Mouse (Mus musculus) neural tube, embryonic 14.5 days (tissue): ENCODE measurements around the gene Lekr1. TPM values are rescaled to one million over a fixed set of nuclear protein-coding genes. Genes with fewer than 3 reads are reported as not detected.

Experiments used
- ATAC-seq: fragments of 200-750 bp; cut with Nextera tagmentation; 2 replicates; pipeline ENCODE4 v1.8.0; 2017; ENCODE audit warnings: low read depth, mild to moderate bottlenecking, moderate TSS enrichment, moderate library complexity
- H3K27ac ChIP-seq: fragments of 300-500 bp; sonication (generic); 2 replicates; pipeline ENCODE4 v1.5.1; 2014; ENCODE audit warnings: low read depth, mild to moderate bottlenecking, control low read depth, low read length, moderate library complexity, mixed read lengths
- H3K27me3 ChIP-seq: fragments of 300-500 bp; sonication (generic); 2 replicates; pipeline ENCODE4 v1.6.1; 2014; ENCODE audit warnings: low read length; ENCODE audit not compliant: control insufficient read depth, insufficient read depth
- H3K36me3 ChIP-seq: fragments of 300-500 bp; sonication (generic); 2 replicates; pipeline ENCODE4 v1.6.1; 2014; ENCODE audit warnings: low read length, mixed read lengths; ENCODE audit not compliant: control insufficient read depth, insufficient read depth
- H3K4me1 ChIP-seq: fragments of 300-500 bp; sonication (generic); 2 replicates; pipeline ENCODE4 v1.6.1; 2014; ENCODE audit warnings: low read length; ENCODE audit not compliant: control insufficient read depth, insufficient read depth
- H3K4me2 ChIP-seq: fragments of 300-500 bp; sonication (generic); 2 replicates; pipeline ENCODE4 v1.6.1; 2014; ENCODE audit warnings: mild to moderate bottlenecking, low read depth, low read length, control low read depth
- H3K4me3 ChIP-seq: fragments of 300-500 bp; sonication (generic); 2 replicates; pipeline ENCODE4 v1.5.1; 2014; ENCODE audit warnings: low read depth, low read length, control low read depth, mixed read lengths
- H3K9ac ChIP-seq: fragments of 300-500 bp; sonication (generic); replicated peaks from 2 replicates; pipeline ENCODE4 v1.6.1; 2014; ENCODE audit warnings: low read depth, mild to moderate bottlenecking, control low read depth, low read length, mixed read lengths
- H3K9me3 ChIP-seq: fragments of 300-500 bp; sonication (generic); 2 replicates; pipeline ENCODE4 v1.6.1; 2016; ENCODE audit warnings: low read length; ENCODE audit not compliant: control insufficient read depth
- whole genome bisulfite sequencing: fragments of 180-500 bp; shearing (Covaris S2); extraction: QIAGEN DNeasy Blood & Tissue Kit; methylation state at CpG from one replicate; pipeline ENCODE4 v1.1.7; 2014; 5-methylcytosine and 5-hydroxymethylcytosine counted together
- polyA plus RNA-seq: library from polyadenylated mRNA; unstranded; fragments of >200 nt; fragmentation: Nextera tagmentation; extraction: Ambion mirVana; gene quantifications from 2 replicates; pipeline ENCODE4 v1.2.1, GENCODE M21; 2014

Lekr1 gene
- polyA plus RNA-seq, 1 experiment from 2014 or later, result 11.1 TPM

DNA sequence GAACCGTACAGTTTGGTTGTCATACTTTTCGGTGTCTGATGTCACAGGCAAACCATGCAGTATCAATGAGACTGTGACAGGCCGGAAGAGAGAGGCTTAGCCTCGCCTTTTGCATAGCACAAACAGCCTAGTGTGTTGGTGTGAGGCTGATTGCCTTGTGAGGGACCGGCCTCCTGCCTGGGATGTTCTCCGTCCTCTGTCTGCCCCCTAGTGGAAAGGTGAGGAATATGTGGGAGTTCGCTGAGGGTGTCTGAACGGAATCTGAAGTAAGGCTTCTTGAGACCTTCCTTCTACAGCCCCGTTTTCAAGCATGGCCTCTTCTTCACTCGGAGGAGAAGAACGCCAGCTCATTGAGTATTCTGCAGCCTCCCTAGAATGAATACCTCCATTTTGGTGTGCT, 197.3 kb downstream of the Lekr1 start:
- no peak overlapping the region for H3K4me2 ChIP-seq
- H3K27ac ChIP-seq, result no peak overlapping the region
- ATAC-seq, result peak; percentile 95
- 3% methylated on average over 11 of the region's 11 CpGs for WGBS
- no peaks in the 10 kb centered on the region for H3K4me1 ChIP-seq
- H3K36me3 ChIP-seq, result no peaks in the 10 kb centered on the region
- H3K9ac ChIP-seq, result no peak overlapping the region
- no peak overlapping the region for H3K4me3 ChIP-seq
- no peaks in the 10 kb centered on the region for H3K27me3 ChIP-seq
- H3K9me3 ChIP-seq, result no peaks in the 10 kb centered on the region

DNA sequence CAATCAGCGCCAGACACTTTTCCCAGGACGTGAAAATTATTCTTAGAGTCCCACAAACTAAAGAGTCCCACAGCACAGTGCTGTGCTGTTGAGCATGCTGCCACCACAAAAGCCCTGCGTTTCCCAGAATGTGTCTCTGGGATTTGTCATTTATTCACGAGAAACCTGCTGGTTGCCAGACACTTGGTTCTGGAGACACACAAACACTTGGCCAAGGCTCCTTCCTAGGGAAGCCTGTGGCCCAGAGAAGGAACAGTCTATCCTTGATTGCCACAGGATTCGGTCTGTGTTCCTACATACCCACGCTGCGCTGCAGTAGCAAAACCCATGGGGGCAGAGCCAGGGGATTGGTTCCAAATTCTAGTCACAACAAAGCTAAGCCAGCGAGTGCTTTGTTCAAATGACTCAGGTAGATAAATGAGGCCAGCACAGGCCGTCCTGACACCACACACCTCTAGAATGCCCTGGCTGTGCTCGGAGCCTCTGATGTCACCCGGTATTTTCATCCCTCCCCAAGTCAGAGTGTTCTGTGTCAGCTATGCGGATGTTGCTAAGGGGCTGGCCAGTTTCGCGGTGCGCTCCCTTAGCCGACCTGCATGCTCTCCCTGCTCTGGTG, 197.8 kb downstream of the Lekr1 start:
- H3K4me1 ChIP-seq, result no peaks in the 10 kb centered on the region
- no peaks in the 10 kb centered on the region for H3K36me3 ChIP-seq
- no peak overlapping the region for H3K4me2 ChIP-seq
- no peak for ATAC-seq
- H3K9me3 ChIP-seq, result no peaks in the 10 kb centered on the region
- no peak overlapping the region for H3K27ac ChIP-seq
- no peak overlapping the region for H3K4me3 ChIP-seq
- no peak overlapping the region for H3K9ac ChIP-seq
- 69% methylated on average over 16 of the region's 16 CpGs for WGBS
- H3K27me3 ChIP-seq, result no peaks in the 10 kb centered on the region

DNA sequence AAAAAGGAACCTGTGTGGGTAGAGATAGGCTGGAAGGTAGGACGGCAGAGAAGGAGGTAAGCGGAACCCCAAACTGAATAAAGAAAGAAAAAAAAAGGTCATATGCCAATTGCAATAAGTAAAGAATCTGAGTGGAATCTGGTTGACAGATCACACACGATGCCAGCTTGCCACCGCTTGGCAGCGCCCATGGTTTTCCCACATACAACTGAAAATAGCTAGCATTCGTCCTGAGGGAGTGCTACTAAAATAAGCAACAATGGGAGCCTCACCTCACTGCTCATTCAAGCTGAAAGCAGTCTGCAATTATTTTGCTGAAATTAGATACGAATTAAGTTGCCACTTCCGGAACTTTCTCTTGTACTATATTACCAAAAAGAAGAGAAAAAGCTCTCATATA, 202.9 kb downstream of the Lekr1 start:
- no peak overlapping the region for H3K4me3 ChIP-seq
- no peaks in the 10 kb centered on the region for H3K36me3 ChIP-seq
- H3K9ac ChIP-seq, result no peak overlapping the region
- no peak overlapping the region for H3K27ac ChIP-seq
- H3K4me2 ChIP-seq, result no peak overlapping the region
- H3K27me3 ChIP-seq, result no peaks in the 10 kb centered on the region
- 75% methylated on average over 8 of the region's 8 CpGs for WGBS
- ATAC-seq, result no peak
- H3K9me3 ChIP-seq, result no peaks in the 10 kb centered on the region
- peaks cover 12% of the 10 kb centered on the region for H3K4me1 ChIP-seq

DNA sequence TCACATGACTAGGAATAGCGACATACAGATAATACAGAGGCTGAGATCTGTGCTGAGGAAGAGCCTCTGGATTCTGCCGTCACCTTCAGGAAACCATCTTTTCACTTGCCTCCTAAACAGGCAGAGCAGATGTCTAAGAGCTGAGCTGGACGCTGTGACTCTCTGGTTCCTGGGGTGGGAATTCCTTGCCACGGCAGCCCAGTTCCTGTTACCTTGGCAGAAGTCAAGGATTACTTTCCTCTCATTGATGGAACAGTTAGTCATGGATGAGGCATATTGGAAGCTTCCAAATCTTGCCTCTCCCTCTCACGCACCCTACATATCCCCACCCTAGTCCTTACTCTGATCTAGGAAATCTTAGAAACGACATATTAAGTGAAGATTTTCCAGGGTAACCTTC, 203.7 kb downstream of the Lekr1 start:
- Histone ChIP-seq H3K4me1 (peaks cover 12% of the 10 kb centered on the region), H3K9me3 (no peaks in the 10 kb centered on the region), H3K27ac (no peak overlapping the region), H3K4me3 (no peak overlapping the region), H3K36me3 (no peaks in the 10 kb centered on the region), H3K4me2 (no peak overlapping the region), H3K27me3 (no peaks in the 10 kb centered on the region), H3K9ac (no peak overlapping the region)
- 83% methylated on average over 6 of the region's 6 CpGs for WGBS
- no peak for ATAC-seq

DNA sequence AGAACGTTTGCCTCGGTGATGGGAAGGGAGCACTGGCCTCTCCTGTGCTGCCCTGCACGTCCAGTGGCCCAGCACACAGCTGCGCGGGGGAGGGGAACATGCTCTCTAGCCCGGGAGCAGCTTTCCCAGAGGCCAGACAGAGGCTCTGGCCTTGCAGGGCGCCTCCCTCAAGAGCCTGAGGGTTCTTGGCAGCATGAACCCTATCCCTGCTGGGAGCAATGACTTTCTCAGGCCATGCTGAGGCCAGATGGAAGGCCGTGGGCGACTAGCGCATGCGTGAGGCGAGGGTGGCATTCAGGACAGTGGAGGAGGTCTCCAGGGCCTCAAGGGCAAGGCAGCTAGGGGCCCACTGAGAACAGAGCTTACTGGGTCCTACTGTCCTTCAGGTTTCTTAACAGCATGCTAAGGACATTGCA, 205.2 kb downstream of the Lekr1 start:
- no peaks in the 10 kb centered on the region for H3K36me3 ChIP-seq
- no peak overlapping the region for H3K4me2 ChIP-seq
- peak; percentile 87 for ATAC-seq
- no peak overlapping the region for H3K27ac ChIP-seq
- no peak overlapping the region for H3K9ac ChIP-seq
- no peak overlapping the region for H3K4me3 ChIP-seq
- H3K9me3 ChIP-seq, result no peaks in the 10 kb centered on the region
- WGBS, result 3% methylated on average over 12 of the region's 12 CpGs
- H3K27me3 ChIP-seq, result no peaks in the 10 kb centered on the region
- peaks cover 12% of the 10 kb centered on the region for H3K4me1 ChIP-seq

DNA sequence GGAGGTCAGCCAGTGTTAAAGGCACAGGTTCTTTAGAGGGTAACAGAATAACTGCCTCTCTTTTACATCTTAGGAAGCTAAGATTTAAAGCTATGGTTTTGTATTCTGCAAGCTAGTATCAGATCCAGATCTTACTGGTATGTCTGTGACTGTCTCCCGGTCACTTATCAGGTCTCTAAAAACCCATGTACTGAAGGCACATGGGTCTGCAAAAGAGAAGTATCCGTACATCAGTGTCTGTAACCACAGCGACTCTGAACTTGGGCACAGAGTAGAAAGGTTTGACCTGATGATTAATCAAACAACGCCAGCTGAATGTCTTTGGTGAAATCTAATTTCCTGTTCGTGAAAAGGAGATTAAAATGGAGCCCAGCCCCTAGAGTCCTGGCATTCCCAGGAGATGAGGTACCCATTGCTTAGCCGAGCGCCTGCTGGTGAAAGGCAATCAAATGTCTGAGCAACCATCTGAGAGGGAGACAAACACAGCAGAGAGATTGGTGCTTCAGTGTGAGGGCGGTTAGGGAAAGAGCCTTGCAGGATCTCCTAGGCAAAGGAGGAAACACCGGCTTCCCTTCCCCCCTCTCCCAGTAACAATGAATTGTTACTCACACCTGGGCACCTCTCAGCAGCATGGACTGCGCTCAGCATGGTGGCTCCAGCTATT, 205.7 kb downstream of the Lekr1 start:
- H3K4me1 ChIP-seq, result peaks cover 12% of the 10 kb centered on the region
- no peak overlapping the region for H3K9ac ChIP-seq
- H3K4me2 ChIP-seq, result no peak overlapping the region
- no peak overlapping the region for H3K4me3 ChIP-seq
- H3K36me3 ChIP-seq, result no peaks in the 10 kb centered on the region
- ATAC-seq, result peak; percentile 41
- no peaks in the 10 kb centered on the region for H3K9me3 ChIP-seq
- 29% methylated on average over 10 of the region's 10 CpGs for WGBS
- no peak overlapping the region for H3K27ac ChIP-seq
- no peaks in the 10 kb centered on the region for H3K27me3 ChIP-seq

DNA sequence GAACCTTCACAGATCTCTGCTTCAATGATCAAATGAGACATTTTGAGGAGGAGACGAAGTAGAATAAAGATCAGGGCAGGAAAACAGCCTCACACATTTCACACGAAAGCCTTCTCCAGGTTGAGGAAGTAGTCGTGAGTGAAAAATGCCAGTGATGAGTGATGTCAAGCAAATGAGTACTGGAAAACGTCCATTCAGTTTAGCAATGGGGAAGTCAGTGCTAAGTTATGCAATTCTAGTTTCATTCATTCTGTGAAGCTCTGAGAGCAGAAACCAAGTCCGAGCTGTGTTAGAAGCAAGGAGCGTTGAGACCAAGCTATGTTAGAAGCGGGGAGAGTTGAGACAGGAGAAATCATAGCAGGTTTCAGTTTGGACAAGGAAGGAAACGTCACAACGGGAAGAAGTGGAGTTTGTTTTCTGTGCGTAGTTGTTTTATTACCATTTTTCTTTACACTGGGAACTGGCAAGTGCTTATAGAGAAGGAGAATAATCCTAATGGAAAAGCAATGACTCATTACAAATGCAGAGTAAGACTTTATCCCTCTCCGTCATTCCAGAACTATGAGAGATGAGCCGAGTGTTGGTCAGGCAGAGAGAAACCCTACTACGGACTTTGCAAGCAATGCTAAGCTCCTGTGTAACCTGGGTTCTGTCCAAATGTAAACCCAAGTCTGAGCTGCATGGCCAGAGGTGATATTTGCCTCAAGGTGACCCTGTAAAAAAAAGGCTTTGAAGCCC, 207.2 kb downstream of the Lekr1 start:
- Histone ChIP-seq H3K36me3 (no peaks in the 10 kb centered on the region), H3K9ac (no peak overlapping the region), H3K27ac (no peak overlapping the region), H3K4me3 (no peak overlapping the region), H3K4me1 (peaks cover 12% of the 10 kb centered on the region), H3K4me2 (no peak overlapping the region), H3K9me3 (no peaks in the 10 kb centered on the region), H3K27me3 (no peaks in the 10 kb centered on the region)
- WGBS, result 90% methylated on average over 13 of the region's 13 CpGs
- no peak for ATAC-seq
